Mouse (Mus musculus) bone marrow, adult 2 months (tissue): ENCODE measurements around the gene Zfp777.

Experiments
- CTCF ChIP-seq: fragments of 200-500 bp; IDR thresholded peaks from 2 replicates; pipeline ENCODE4 v1.5.1; 2011; ENCODE audit warnings: low read length, control low read depth; ENCODE audit not compliant: control insufficient read depth, insufficient read depth
- POLR2A ChIP-seq: fragments of 200-500 bp; IDR thresholded peaks from 2 replicates; pipeline ENCODE4 v1.6.1; 2011; ENCODE audit warnings: low read depth, mild to moderate bottlenecking, control low read depth, low read length, borderline replicate concordance; ENCODE audit not compliant: control insufficient read depth

DNA sequence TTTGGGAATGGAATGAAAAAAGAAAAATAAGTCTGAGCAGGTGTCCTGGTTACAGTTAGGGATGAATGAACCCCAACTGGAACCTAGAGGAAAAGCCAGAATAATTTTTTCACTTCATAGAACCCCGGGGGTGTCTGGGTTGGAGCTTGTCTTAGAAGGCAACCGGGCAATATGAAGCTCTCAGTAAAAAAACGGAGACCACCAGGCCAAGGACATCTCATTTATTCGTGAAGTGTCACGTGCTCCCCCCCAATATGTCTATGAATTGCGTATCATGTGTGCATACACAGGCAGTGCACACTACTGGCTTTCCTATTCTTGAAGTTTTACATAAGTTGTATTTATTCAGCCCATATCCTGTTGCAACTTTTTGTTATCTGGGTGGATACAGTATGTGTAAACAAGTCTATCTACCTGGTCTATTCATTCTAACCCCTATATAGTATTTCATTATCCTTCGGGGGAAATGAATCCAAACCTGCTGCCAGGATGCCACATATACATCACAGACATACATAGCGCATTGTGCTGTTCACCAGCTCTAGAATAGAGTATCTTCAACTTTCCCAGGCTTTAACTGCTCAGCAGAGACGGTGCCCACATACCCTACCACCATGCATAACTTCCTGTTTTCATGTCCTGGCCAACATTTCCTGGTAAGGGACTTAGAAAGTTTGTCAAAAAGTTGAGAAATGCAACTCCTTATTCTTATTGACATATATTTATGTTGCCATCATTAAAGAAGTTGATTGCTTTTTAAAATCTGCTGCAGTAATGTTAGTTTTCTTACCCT lies 758 bp upstream of the Zfp777 start:
- no peak for TF ChIP-seq CTCF
- TF ChIP-seq POLR2A, result no peak
